Mouse (Mus musculus): Measurements from ENCODE around the gene Wdr89. TPM values are rescaled to one million over a fixed set of nuclear protein-coding genes. Genes with fewer than 3 reads are reported as not detected.

Gene Wdr89
- total RNA-seq, 2 experiments from 2014 or later = 4.0 to 4.4 TPM

- peak; percentile 15 for DNase-seq
- intact Hi-C loops (cut with DNase I) = no loop called here
Measured at GRCm38 (mm10) chr12:75670611-75671010, 1.3 kb upstream of the Wdr89 start.

- DNase-seq = no peak
- intact Hi-C loops (cut with DNase I) = no loop called here
Measured at GRCm38 (mm10) chr12:75668916-75669257, 450 bp downstream of the Wdr89 start.

- no peak for DNase-seq
- intact Hi-C loops (cut with DNase I) = no loop called here
Measured at GRCm38 (mm10) chr12:75668221-75668620, 1.1 kb downstream of the Wdr89 start.

- intact Hi-C loops (cut with DNase I) = no loop called here
- no peak for DNase-seq
Measured at GRCm38 (mm10) chr12:75666939-75667338, 2.4 kb downstream of the Wdr89 start.

- no peak for DNase-seq
- intact Hi-C loops (cut with DNase I) = no loop called here
Measured at GRCm38 (mm10) chr12:75664516-75664810, 4.9 kb downstream of the Wdr89 start.

- intact Hi-C loops (cut with DNase I) = no loop called here
- DNase-seq = no peak
Measured at GRCm38 (mm10) chr12:75663646-75664515, 5.5 kb downstream of the Wdr89 start.

GRCm38 (mm10) chr12:75662376-75662775 is 7.0 kb downstream of the Wdr89 start:
- intact Hi-C loops (cut with DNase I) = no loop called here

GRCm38 (mm10) chr12:75658403-75658802 is 10.9 kb downstream of the Wdr89 start:
- no peak for DNase-seq
- intact Hi-C loops (cut with DNase I) = loop anchor here (10.0 kb wide), 1 partner anchor 1334 kb away; no protein-coding TSS in a partner anchor

More at GRCm38 (mm10) chr12:75662376-75662775, 7.0 kb downstream of the Wdr89 start:
- DNase-seq = no peak

GRCm38 (mm10) chr12:75656580-75656979 is 12.8 kb downstream of the Wdr89 start:
- DNase-seq = peak; percentile 24

GRCm38 (mm10) chr12:75654247-75654801 is 15.0 kb downstream of the Wdr89 start:
- no peak for DNase-seq
- intact Hi-C loops (cut with DNase I) = loop anchor here (5.0 to 10.0 kb wide), 2 partner anchors 187 to 1330 kb away; no protein-coding TSS in a partner anchor

More at GRCm38 (mm10) chr12:75656580-75656979, 12.8 kb downstream of the Wdr89 start:
- intact Hi-C loops (cut with DNase I) = loop anchor here (2.0 to 10.0 kb wide), 2 partner anchors 202 to 1332 kb away; no protein-coding TSS in a partner anchor

- no peak for DNase-seq
- intact Hi-C loops (cut with DNase I) = loop anchor here (5.0 to 10.0 kb wide), 2 partner anchors 182 to 1325 kb away; no protein-coding TSS in a partner anchor
Measured at GRCm38 (mm10) chr12:75649706-75650093, 19.6 kb downstream of the Wdr89 start.

- intact Hi-C loops (cut with DNase I) = no loop called here
Measured at GRCm38 (mm10) chr12:75649058-75649705, 20.2 kb downstream of the Wdr89 start.

GRCm38 (mm10) chr12:75648281-75648680 is 21.1 kb downstream of the Wdr89 start:
- peak; percentile 7 for DNase-seq
- intact Hi-C loops (cut with DNase I) = no loop called here

More at GRCm38 (mm10) chr12:75649058-75649705, 20.2 kb downstream of the Wdr89 start:
- DNase-seq = no peak

GRCm38 (mm10) chr12:75647663-75648062 is 21.7 kb downstream of the Wdr89 start:
- DNase-seq = no peak
- intact Hi-C loops (cut with DNase I) = no loop called here

- intact Hi-C loops (cut with DNase I) = no loop called here
- no peak for DNase-seq
Measured at GRCm38 (mm10) chr12:75645780-75646179, 23.6 kb downstream of the Wdr89 start.

- intact Hi-C loops (cut with DNase I) = no loop called here
- no peak for DNase-seq
Measured at GRCm38 (mm10) chr12:75641726-75642125, 27.6 kb downstream of the Wdr89 start.

- DNase-seq = no peak
- intact Hi-C loops (cut with DNase I) = loop anchor here (5.0 kb wide), 1 partner anchor 41 kb away; the partner anchor contains the start of gene Ppp2r5e
Measured at GRCm38 (mm10) chr12:75638345-75638744, 31.0 kb downstream of the Wdr89 start.

- intact Hi-C loops (cut with DNase I) = loop anchor here (5.0 kb wide), 1 partner anchor 40 kb away; the partner anchor contains the start of gene Ppp2r5e
- no peak for DNase-seq
Measured at GRCm38 (mm10) chr12:75637103-75637502, 32.2 kb downstream of the Wdr89 start.

GRCm38 (mm10) chr12:75635771-75636430 is 33.4 kb downstream of the Wdr89 start:
- intact Hi-C loops (cut with DNase I) = loop anchor here (5.0 kb wide), 1 partner anchor 39 kb away; the partner anchor contains the start of gene Ppp2r5e
- no peak for DNase-seq

GRCm38 (mm10) chr12:75629618-75630017 is 39.7 kb downstream of the Wdr89 start:
- intact Hi-C loops (cut with DNase I) = no loop called here
- DNase-seq = no peak

GRCm38 (mm10) chr12:75623292-75623691 is 46.0 kb downstream of the Wdr89 start:
- intact Hi-C loops (cut with DNase I) = no loop called here
- no peak for DNase-seq
